Mouse (Mus musculus): ENCODE results near the gene Lgr5.

Gene Lgr5

GRCm38 (mm10) chr10:115505631-115506239 is 81.8 kb downstream of the Lgr5 start:
- in situ Hi-C loops (cut with MboI, MseI): no loop called here

GRCm38 (mm10) chr10:115505155-115505554 is 82.4 kb downstream of the Lgr5 start:
- in situ Hi-C loops (cut with MboI, MseI): no loop called here

DNA sequence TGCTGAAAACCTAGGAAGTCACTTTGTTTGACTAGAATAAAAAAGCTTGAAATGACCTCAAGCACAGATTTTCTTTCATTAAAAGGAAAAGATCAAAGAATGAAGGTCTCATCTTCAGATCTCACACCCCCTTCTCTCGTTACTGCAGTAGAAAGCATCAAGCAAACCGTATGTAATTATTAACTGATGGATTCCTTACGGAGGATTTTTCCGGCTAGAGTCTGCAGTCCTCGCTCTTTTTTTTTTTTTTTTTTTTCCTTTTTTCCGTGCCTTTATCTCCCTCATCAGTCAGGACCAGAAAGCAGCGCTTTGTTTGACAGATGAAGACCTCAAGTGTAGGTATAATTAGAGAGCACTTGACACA is 93.8 kb downstream of the Lgr5 start:
- in situ Hi-C loops (cut with MboI, MseI): loop anchor here (25.0 kb wide), 1 partner anchor 606 kb away; no protein-coding TSS in a partner anchor

DNA sequence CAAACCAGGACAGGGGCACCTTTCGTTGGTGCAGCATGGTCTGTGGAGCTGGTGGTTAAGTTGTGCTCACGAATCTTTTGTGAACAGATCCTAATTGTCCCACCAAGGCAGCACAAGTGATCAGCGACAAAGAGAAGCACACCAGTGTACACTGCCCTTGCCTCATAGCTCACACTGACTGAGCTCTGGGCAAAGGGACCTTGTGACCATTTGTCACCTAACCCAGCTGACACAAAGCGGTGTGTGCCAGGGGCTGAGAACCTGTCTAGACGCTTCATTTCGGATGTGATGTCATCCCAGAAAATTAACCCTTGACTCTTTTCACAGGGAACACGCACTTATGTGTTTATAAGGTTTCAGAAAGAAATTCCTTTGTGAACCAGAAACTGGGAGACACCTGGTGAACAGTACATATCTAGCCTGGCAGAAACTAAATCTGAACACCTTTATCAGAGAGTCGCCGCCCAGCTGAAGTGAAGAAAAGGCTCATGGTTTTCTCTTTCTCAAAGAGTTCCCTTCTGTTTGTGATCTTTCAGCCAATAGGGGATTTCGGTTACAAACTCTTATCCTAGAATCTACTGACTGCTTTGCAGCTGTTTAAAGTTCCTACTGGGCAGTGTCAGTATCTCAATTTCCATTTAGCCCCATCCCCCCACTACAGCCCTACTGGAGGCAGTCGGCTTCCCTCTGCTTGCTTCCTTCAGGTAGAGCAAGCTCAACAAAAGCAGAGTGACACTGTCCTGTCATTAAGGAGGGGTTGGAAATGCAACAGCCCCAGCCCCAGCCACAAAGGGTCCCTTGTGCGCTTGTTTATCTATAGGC is 94.4 kb downstream of the Lgr5 start:
- in situ Hi-C loops (cut with MboI, MseI): loop anchor here (25.0 kb wide), 1 partner anchor 606 kb away; no protein-coding TSS in a partner anchor

- in situ Hi-C loops (cut with MboI, MseI): loop anchor here (25.0 kb wide), 1 partner anchor 605 kb away; no protein-coding TSS in a partner anchor
Observed at GRCm38 (mm10) chr10:115491803-115492510, 95.6 kb downstream of the Lgr5 start.

DNA sequence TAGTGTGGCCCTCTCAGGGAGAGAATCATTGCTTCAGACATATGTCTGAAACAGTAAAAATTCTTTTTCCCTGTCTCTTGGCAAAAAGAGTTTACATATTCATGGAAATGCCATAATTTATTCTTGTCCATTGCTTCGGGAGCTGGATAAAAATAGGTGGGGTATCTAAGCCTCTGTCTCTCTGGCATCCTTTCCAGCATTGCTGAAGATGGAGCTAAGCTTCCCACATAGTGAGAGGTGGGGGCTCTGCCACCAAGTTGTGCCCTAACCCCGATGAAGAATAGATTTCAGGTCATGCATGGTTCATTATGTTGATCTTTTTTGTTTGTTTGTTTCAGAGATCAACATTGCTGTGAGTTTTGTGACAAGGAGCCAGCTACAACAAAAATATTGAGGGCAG is 102.0 kb downstream of the Lgr5 start:
- in situ Hi-C loops (cut with MboI, MseI): loop anchor here (25.0 kb wide), 1 partner anchor 598 kb away; no protein-coding TSS in a partner anchor

DNA sequence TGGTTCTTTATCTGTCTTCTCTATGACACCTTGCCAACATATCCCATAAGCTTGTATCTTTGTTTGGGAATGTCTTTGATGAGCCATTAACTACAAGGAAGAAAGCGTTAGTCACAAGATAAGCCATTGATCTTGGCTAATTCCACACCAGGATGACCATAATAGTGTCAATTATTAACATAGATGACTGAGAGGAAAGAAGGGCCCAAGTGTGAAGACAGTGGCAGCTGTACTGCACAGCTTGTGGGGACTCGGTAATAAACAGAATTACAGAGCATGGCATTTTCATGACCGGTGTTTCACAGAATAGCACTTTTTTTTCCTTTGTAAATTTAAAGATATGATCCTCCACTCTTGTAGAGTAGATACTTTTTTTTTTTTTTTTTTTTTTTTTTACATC is 102.9 kb downstream of the Lgr5 start:
- in situ Hi-C loops (cut with MboI, MseI): loop anchor here (25.0 kb wide), 1 partner anchor 597 kb away; no protein-coding TSS in a partner anchor

- in situ Hi-C loops (cut with MboI, MseI): loop anchor here (25.0 kb wide), 1 partner anchor 591 kb away; no protein-coding TSS in a partner anchor
Observed at GRCm38 (mm10) chr10:115478441-115479141, 109.0 kb downstream of the Lgr5 start.

DNA sequence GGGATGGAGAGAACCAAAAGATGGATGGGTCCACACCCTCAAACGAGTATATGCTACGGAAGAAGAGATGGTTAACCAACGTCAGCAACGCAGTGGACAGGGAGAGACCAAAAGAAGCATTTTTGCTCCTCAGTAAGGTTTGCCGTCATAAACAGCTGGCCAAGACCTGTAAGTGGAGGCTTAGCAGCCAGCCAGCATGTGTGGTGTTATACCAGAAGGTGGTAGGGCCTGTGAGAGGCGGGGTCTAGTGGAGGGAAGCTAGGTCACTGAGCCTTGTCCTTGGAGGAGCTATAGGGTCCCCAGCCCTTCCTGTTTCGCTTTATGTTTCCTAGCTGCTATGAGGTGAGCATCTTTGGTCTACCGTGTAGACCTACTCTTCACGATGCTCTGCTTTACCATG is 111.1 kb downstream of the Lgr5 start:
- in situ Hi-C loops (cut with MboI, MseI): loop anchor here (25.0 kb wide), 1 partner anchor 589 kb away; no protein-coding TSS in a partner anchor

GRCm38 (mm10) chr10:115475000-115475550 is 112.5 kb downstream of the Lgr5 start:
- in situ Hi-C loops (cut with MboI, MseI): loop anchor here (25.0 kb wide), 1 partner anchor 588 kb away; no protein-coding TSS in a partner anchor

GRCm38 (mm10) chr10:115473213-115473961 is 114.2 kb downstream of the Lgr5 start:
- in situ Hi-C loops (cut with MboI, MseI): no loop called here

DNA sequence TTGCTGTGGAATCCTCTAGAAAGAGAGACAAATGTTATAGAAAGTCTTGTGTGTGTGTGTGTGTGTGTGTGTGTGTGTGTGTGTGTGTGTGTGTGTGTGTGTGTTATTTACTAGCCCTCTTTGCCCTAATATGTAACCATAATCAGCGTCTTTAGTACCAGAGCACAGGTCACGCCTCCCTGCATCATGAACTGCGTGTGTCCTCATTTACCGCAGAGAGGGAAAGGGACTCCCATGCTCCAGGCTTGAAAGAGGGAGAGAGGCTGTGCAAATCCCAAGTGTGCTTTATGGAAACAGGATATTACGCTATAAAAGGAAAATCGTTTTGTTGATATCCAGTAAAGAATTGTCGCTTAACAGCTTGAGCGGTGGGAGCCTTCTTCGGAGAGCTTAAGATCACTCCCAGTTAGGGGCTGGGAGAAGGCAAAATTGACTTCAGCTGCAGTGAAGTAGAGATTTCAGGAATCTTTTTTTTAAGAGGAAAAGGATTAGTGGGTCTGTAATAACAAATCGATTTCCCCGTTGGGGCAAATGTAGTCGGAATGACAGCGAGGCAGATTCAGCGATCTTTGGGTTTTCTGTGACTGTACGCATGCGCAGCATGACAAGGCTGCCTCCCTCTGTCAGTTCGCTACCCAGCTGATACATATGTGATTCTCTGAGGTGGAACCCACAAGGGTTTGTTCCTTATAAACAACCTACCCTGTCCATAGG is 116.8 kb downstream of the Lgr5 start:
- in situ Hi-C loops (cut with MboI, MseI): no loop called here

DNA sequence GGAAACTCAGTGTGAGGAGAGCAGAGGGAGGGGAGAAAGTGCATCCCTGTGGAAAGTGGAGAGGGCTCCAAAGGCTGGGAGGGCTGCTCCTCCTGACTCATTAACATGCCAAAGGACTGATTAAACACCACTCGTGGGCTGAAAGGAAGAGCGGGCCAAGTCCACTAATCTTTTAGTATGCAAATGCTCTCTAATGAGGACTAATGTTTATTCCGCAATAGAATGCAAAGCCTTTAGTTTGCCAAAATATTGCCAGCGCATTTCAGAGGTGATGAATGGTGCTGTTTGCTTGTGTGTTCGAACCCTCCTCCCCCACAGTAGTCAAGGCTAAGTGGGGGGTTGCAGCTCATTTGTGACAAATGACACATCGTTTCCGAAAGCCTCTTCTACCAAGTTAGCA is 118.5 kb downstream of the Lgr5 start:
- in situ Hi-C loops (cut with MboI, MseI): no loop called here

DNA sequence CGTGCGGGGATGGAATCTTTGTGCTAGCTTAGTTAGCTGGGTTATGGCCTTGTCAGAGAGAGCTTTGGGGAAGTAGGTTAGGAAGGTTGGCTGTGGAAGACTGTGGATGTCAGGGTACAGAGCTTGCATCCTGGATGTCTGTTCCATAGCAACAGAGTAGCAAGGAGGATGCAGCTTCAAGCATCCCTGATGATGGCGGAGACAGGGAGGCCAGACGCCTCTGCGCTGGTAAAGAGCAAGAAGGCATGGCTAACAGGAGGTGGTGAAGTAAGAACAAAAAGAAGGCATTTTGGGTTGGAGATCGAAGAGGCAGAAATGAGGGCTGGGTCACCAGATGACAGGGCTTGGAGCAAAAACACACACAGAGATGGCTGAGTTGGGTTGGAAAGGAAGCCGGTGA is 118.9 kb downstream of the Lgr5 start:
- in situ Hi-C loops (cut with MboI, MseI): no loop called here

- in situ Hi-C loops (cut with MboI, MseI): no loop called here
Observed at GRCm38 (mm10) chr10:115467985-115468384, 119.6 kb downstream of the Lgr5 start.

DNA sequence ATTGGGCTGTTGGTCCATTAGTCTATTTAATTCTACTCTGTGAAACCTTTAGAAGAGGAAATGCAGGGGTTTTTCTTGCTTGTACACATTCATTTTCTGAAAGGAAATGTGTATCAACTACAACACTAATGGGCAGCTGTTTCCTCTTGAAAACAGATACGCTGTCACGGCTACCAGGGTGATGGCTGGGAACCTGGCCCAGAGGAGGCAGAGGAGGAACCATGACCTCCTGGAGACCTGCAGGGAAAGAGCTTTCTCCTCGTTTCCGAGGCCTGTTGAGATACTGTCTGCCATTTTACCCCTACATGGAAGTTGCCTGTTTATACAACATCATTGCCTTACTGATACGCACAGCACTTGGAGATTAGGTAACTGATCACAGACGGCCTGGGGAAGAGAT is 121.8 kb downstream of the Lgr5 start:
- in situ Hi-C loops (cut with MboI, MseI): no loop called here

DNA sequence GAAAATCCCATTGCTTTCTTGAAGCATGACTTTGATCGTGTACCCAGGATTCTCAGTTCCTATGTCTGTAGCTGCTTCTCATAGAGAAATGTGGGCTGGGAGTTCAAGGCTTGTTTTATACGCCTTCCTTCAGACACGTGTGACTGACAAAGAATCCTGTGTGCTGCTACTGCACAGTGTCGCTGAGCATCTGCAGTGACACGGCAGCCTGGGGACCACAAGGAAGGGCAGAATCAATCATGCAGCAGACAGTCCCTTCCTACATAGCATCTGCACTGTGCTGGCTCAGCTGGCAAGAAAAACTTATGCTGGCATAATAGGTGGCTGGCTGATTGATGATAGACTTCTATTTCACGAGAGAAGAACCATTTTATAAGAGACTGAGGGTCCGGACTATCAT is 122.5 kb downstream of the Lgr5 start:
- in situ Hi-C loops (cut with MboI, MseI): no loop called here

DNA sequence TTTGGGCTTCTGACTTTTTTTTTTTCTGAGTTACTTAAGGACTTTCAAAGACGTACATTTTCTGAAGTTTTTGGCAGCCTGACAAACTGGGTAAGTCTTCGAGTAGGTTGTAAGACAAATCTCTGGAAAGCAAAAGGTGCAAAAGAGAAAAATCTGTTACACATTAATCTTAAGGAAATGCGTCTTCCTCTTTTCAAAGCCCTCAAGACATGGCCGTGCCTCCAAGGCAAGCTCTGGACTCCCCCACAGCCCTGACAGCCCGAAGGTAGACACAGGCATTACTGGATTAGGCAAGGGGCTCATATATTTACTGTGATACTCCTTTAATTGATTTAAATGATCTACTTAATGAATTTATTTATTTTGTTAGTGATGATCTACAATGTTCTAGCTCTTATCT is 124.9 kb downstream of the Lgr5 start:
- in situ Hi-C loops (cut with MboI, MseI): no loop called here

- in situ Hi-C loops (cut with MboI, MseI): no loop called here
Observed at GRCm38 (mm10) chr10:115457368-115458021, 130.1 kb downstream of the Lgr5 start.

Measured in T-helper 2 cell (primary cell).